Mouse (Mus musculus) left cerebral cortex, postnatal 25 days (tissue): Measurements from ENCODE around the gene Tspan9. TPM values are rescaled to one million over a fixed set of nuclear protein-coding genes. Genes with fewer than 3 reads are reported as not detected.

Experiments
- DNase-seq, 2 experiments: peaks; one replicate each; pipeline ENCODE4 v3.0.0; 2022; ENCODE audit warnings: low spot score in 2 of 2, mixed read lengths in 1 of 2
- intact Hi-C: fragments of 180-260 bp; cut with DNase I; formaldehyde crosslinking; loops from one replicate; pipeline ENCODE4 v1.15.1; 2025
- microRNA-seq, 2 experiments: library from miRNA; unstranded; fragments of <30 nt; microRNA quantifications; one replicate each; pipeline ENCODE4 v1.2.0; 2022
- total RNA-seq, 2 experiments: library from RNA; stranded (reverse); gene quantifications; 2 replicates each; pipeline ENCODE4 v1.2.3; 2021

The Tspan9 gene
- total RNA-seq, 2 experiments from 2014 or later = 55.2 to 58.6 TPM

GRCm38 (mm10) chr6:127917712-127918111 is 225.7 kb downstream of the Tspan9 start:
- DNase-seq = no peak
- intact Hi-C loops = no loop called here

DNA sequence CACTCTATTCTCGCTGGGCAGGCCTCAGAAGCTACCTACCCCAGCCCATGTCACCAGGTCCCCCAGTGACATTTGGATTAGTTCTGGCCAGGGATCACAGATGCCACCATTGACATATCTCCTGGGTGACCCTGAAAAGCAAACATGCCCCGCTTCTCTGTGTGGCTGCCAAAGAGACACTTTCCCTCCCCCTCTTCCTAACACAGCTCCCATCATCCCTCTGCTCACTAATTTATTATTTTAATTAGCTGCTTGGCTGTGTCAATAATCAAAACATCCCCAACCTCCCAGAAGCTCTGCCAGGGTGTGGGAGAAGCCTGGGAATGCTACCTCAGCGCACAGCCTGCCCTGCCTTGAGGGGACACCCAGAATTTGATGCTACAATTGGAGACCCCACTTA is 226.4 kb downstream of the Tspan9 start:
- intact Hi-C loops = no loop called here
- no peak for DNase-seq

- DNase-seq = no peak
- intact Hi-C loops = no loop called here
Measured at GRCm38 (mm10) chr6:127912938-127913337, 230.5 kb downstream of the Tspan9 start.

- no peak for DNase-seq
- intact Hi-C loops = no loop called here
Measured at GRCm38 (mm10) chr6:127911687-127912086, 231.7 kb downstream of the Tspan9 start.

Small RNAs within 50 kb of the gene (microRNA-seq; reads per million reads assigned to microRNA genes)
- 0 reads per million in 2 experiments for gene Gm26338

Other genes with a start within 250 kb of the Tspan9 start
- gene Tead4, start 157.2 kb upstream of the Tspan9 start, total RNA-seq = under 1 TPM; 0.30 to 0.62 TPM
- gene Tulp3, start 212.3 kb upstream of the Tspan9 start, total RNA-seq = 10 to 100 TPM; 16.2 to 22.1 TPM
- gene Rhno1, start 219.3 kb upstream of the Tspan9 start, total RNA-seq = 10 to 100 TPM; 15.7 to 17.2 TPM
- gene Foxm1, start 219.4 kb upstream of the Tspan9 start, total RNA-seq = 1 to 10 TPM; 1.3 to 2.1 TPM
- gene Tex52, start 231.9 kb upstream of the Tspan9 start, total RNA-seq = under 1 TPM; 0.64 to 0.82 TPM
- gene Gm44596, start 231.9 kb upstream of the Tspan9 start, total RNA-seq = not detected